8 mouse cellular contexts compared by ENCODE assay signal in genomic region chr11:24077795-24078705, GRCm38 (mm10). TPM values are rescaled to one million over a fixed set of nuclear protein-coding genes. Genes with fewer than 3 reads are reported as not detected.
DNase-seq lines count a peak whose midpoint lies in the region; TF ChIP-seq lines count a peak whose summit lies in the region.

Gene Bcl11a, plus strand, starts transcription at chr11:24078056.

- H3K4me1 ChIP-seq in spleen, adult 2 months (ENCODE audit: control insufficient read depth, insufficient read depth, insufficient read length): no peaks in the 10 kb centered on the region; the same call in 1 of the 2 replicates

- under 1% methylated on average over 38 of the region's 51 CpGs for WGBS in spleen, adult 2 months

- peak within 1 kb of the TSS; percentile 96 for H3K27ac ChIP-seq in spleen, adult 2 months (ENCODE audit: insufficient read depth, low read length)

- peaks cover 4% of the 10 kb centered on the region; the same call in 1 of the 2 replicates for H3K27me3 ChIP-seq in spleen, adult 2 months (ENCODE audit: control insufficient read depth, insufficient read depth, low read length)

- peak within 1 kb of the TSS; percentile 70 for H3K4me3 ChIP-seq in spleen, adult 2 months (ENCODE audit: extremely low read depth, insufficient read depth, insufficient read length)

- peak; percentile 18 for DNase-seq in thymus, postnatal 0 days (ENCODE audit: low spot score)
- no peak for DNase-seq in thymus, postnatal 10 days (ENCODE audit: low spot score in 2 of 2)
- peak; percentile 84 for DNase-seq in embryo, embryonic 11.5 days (ENCODE audit: low read depth, low spot score)
- peak; percentile 23 to 46 for DNase-seq in heart, postnatal 14 days
- no peak for DNase-seq in layer of hippocampus, postnatal 25 days (ENCODE audit: extremely low spot score in 1 of 2, low spot score in 1 of 2)
- peak; percentile 42 for DNase-seq in lung, postnatal 36 days
- peak in 1 of 2 experiments; percentile 51 for DNase-seq in spleen, adult 2 months (ENCODE audit: low read depth in 1 of 2, low spot score in 2 of 2)
- DNase-seq in thymus, postnatal 36 days: no peak

- TF ChIP-seq CTCF in spleen, adult 2 months (IDR thresholded peaks at IDR 0.05; ENCODE audit: extremely low read depth, insufficient read depth, insufficient read length, insufficient replicate concordance): no peak

- TF ChIP-seq POLR2A in spleen, adult 2 months (IDR thresholded peaks at IDR 0.05; ENCODE audit: low read depth, low read length): no peak

- peaks cover 4% of the 10 kb centered on the region; the same call in 1 of the 2 replicates for H3K36me3 ChIP-seq in spleen, adult 2 months (ENCODE audit: control insufficient read depth, insufficient read depth, low read length)

- intact Hi-C loops in heart, postnatal 14 days (cut with DNase I): no loop called here

RNA-seq across cellular contexts. Expression of gene Bcl11a, which starts in this region (rescaled TPM):
- 7.4 and 8.0 TPM in 2 replicates for polyA plus RNA-seq in thymus, postnatal 0 days (2015; fragmentation: Nextera tagmentation; extraction: Ambion mirVana)
- 1 to 10 TPM; 4.1 to 5.0 TPM for total RNA-seq in heart, postnatal 14 days (2021)
- total RNA-seq in layer of hippocampus, postnatal 25 days (2021): 100 to 1,000 TPM; 105 to 134 TPM
- 24.2 and 26.2 TPM in 2 replicates for polyA plus RNA-seq in spleen, adult 2 months (2012; rRNA removed)

Comparison
In these comparisons a context has a peak if more than half of its experiments do, and no peak if none do; other contexts are left out.
1. RNA of gene Bcl11a (total RNA-seq): 105 to 134 TPM in layer of hippocampus, postnatal 25 days; 4.1 to 5.0 TPM in heart, postnatal 14 days; every median in the first group is over 10 times any median in the second.
2. DNase-seq: peak in thymus, postnatal 0 days (single experiment), embryo, embryonic 11.5 days (single experiment), heart, postnatal 14 days (2 of 2) and lung, postnatal 36 days (single experiment); none in thymus, postnatal 10 days (0 of 2), layer of hippocampus, postnatal 25 days (0 of 2) and thymus, postnatal 36 days (0 of 2).